Mouse (Mus musculus): ENCODE measurements around the gene Tssk1. TPM values are rescaled to one million over a fixed set of nuclear protein-coding genes. Genes with fewer than 3 reads are reported as not detected.

Tssk1 gene
- polyA plus RNA-seq (2011; ENCODE audit: insufficient read depth, insufficient read length, low read depth, missing spikeins), result not detected in 2 replicates

GRCm38 (mm10) chr16:17893923-17894322 lies at the start of gene Tssk1:
Gene Tssk1, plus strand, starts transcription at chr16:17894223.
- TF ChIP-seq EP300 (IDR thresholded peaks at IDR 0.05; ENCODE audit: insufficient read depth, low read depth, low read length), result no peak
- TF ChIP-seq CTCF (IDR thresholded peaks at IDR 0.05; ENCODE audit: low read depth, low read length), result no peak
- no peak for TF ChIP-seq POLR2A (IDR thresholded peaks at IDR 0.05; ENCODE audit: insufficient read depth, low read length)
- Histone ChIP-seq H3K9ac (ENCODE audit: low read depth, poor library complexity, severe bottlenecking) (no peak within 1 kb of the TSS), H3K4me3 (ENCODE audit: low read depth, low read length) (no peak within 1 kb of the TSS), H3K9me3 (replicated peaks; ENCODE audit: control insufficient read depth, insufficient read depth, low read length, poor library complexity, severe bottlenecking) (no peaks in the 10 kb centered on the region), H3K27ac (ENCODE audit: insufficient read depth, low read length) (no peak within 1 kb of the TSS), H3K36me3 (ENCODE audit: control insufficient read depth, insufficient read depth, low read length, poor library complexity, severe bottlenecking) (no peaks in the 10 kb centered on the region), H3K27me3 (ENCODE audit: control insufficient read depth, insufficient read depth, low read length, poor library complexity, severe bottlenecking) (no peaks in the 10 kb centered on the region), H3K4me1 (ENCODE audit: control insufficient read depth, insufficient read depth, low read length) (no peaks in the 10 kb centered on the region)

GRCm38 (mm10) chr16:17848431-17848830 lies 45.6 kb upstream of the Tssk1 start:
- Histone ChIP-seq H3K27me3 (ENCODE audit: control insufficient read depth, insufficient read depth, low read length, poor library complexity, severe bottlenecking) (no peaks in the 10 kb centered on the region), H3K4me1 (ENCODE audit: control insufficient read depth, insufficient read depth, low read length) (no peaks in the 10 kb centered on the region), H3K36me3 (ENCODE audit: control insufficient read depth, insufficient read depth, low read length, poor library complexity, severe bottlenecking) (peaks cover 15% of the 10 kb centered on the region), H3K9ac (ENCODE audit: low read depth, poor library complexity, severe bottlenecking) (no peak overlapping the region), H3K4me3 (ENCODE audit: low read depth, low read length) (no peak overlapping the region), H3K27ac (ENCODE audit: insufficient read depth, low read length) (no peak overlapping the region), H3K9me3 (replicated peaks; ENCODE audit: control insufficient read depth, insufficient read depth, low read length, poor library complexity, severe bottlenecking) (no peaks in the 10 kb centered on the region)
- TF ChIP-seq CTCF (IDR thresholded peaks at IDR 0.05; ENCODE audit: low read depth, low read length) (no peak), EP300 (IDR thresholded peaks at IDR 0.05; ENCODE audit: insufficient read depth, low read depth, low read length) (no peak)

- no peak overlapping the region for H3K9ac ChIP-seq (ENCODE audit: low read depth, poor library complexity, severe bottlenecking)
- H3K27ac ChIP-seq (ENCODE audit: insufficient read depth, low read length), result no peak overlapping the region
- no peak overlapping the region for H3K4me3 ChIP-seq (ENCODE audit: low read depth, low read length)
- no peaks in the 10 kb centered on the region for H3K27me3 ChIP-seq (ENCODE audit: control insufficient read depth, insufficient read depth, low read length, poor library complexity, severe bottlenecking)
- no peaks in the 10 kb centered on the region for H3K4me1 ChIP-seq (ENCODE audit: control insufficient read depth, insufficient read depth, low read length)
- TF ChIP-seq EP300 (IDR thresholded peaks at IDR 0.05; ENCODE audit: insufficient read depth, low read depth, low read length) (no peak), CTCF (IDR thresholded peaks at IDR 0.05; ENCODE audit: low read depth, low read length) (peak; percentile 53), POLR2A (IDR thresholded peaks at IDR 0.05; ENCODE audit: insufficient read depth, low read length) (no peak)
- no peaks in the 10 kb centered on the region for H3K9me3 ChIP-seq (replicated peaks; ENCODE audit: control insufficient read depth, insufficient read depth, low read length, poor library complexity, severe bottlenecking)
- peaks cover 15% of the 10 kb centered on the region for H3K36me3 ChIP-seq (ENCODE audit: control insufficient read depth, insufficient read depth, low read length, poor library complexity, severe bottlenecking)
Measured at GRCm38 (mm10) chr16:17848928-17849327, 45.1 kb upstream of the Tssk1 start.

GRCm38 (mm10) chr16:17849486-17849885 lies 44.5 kb upstream of the Tssk1 start:
- H3K9me3 ChIP-seq (replicated peaks; ENCODE audit: control insufficient read depth, insufficient read depth, low read length, poor library complexity, severe bottlenecking), result no peaks in the 10 kb centered on the region
- no peaks in the 10 kb centered on the region for H3K4me1 ChIP-seq (ENCODE audit: control insufficient read depth, insufficient read depth, low read length)
- H3K4me3 ChIP-seq (ENCODE audit: low read depth, low read length), result no peak overlapping the region
- no peak overlapping the region for H3K27ac ChIP-seq (ENCODE audit: insufficient read depth, low read length)
- H3K9ac ChIP-seq (ENCODE audit: low read depth, poor library complexity, severe bottlenecking), result no peak overlapping the region
- TF ChIP-seq CTCF (IDR thresholded peaks at IDR 0.05; ENCODE audit: low read depth, low read length) (no peak), POLR2A (IDR thresholded peaks at IDR 0.05; ENCODE audit: insufficient read depth, low read length) (no peak), EP300 (IDR thresholded peaks at IDR 0.05; ENCODE audit: insufficient read depth, low read depth, low read length) (no peak)
- no peaks in the 10 kb centered on the region for H3K27me3 ChIP-seq (ENCODE audit: control insufficient read depth, insufficient read depth, low read length, poor library complexity, severe bottlenecking)
- H3K36me3 ChIP-seq (ENCODE audit: control insufficient read depth, insufficient read depth, low read length, poor library complexity, severe bottlenecking), result peaks cover 12% of the 10 kb centered on the region

- TF ChIP-seq CTCF (IDR thresholded peaks at IDR 0.05; ENCODE audit: low read depth, low read length), result no peak
- TF ChIP-seq EP300 (IDR thresholded peaks at IDR 0.05; ENCODE audit: insufficient read depth, low read depth, low read length), result no peak
- TF ChIP-seq POLR2A (IDR thresholded peaks at IDR 0.05; ENCODE audit: insufficient read depth, low read length), result no peak
- Histone ChIP-seq H3K4me1 (ENCODE audit: control insufficient read depth, insufficient read depth, low read length) (no peaks in the 10 kb centered on the region), H3K36me3 (ENCODE audit: control insufficient read depth, insufficient read depth, low read length, poor library complexity, severe bottlenecking) (peaks cover 14% of the 10 kb centered on the region; the same call in 1 of the 2 replicates), H3K27me3 (ENCODE audit: control insufficient read depth, insufficient read depth, low read length, poor library complexity, severe bottlenecking) (no peaks in the 10 kb centered on the region), H3K9ac (ENCODE audit: low read depth, poor library complexity, severe bottlenecking) (no peak overlapping the region), H3K27ac (ENCODE audit: insufficient read depth, low read length) (no peak overlapping the region), H3K9me3 (replicated peaks; ENCODE audit: control insufficient read depth, insufficient read depth, low read length, poor library complexity, severe bottlenecking) (no peaks in the 10 kb centered on the region), H3K4me3 (ENCODE audit: low read depth, low read length) (no peak overlapping the region)
Measured at GRCm38 (mm10) chr16:17851331-17851730, 42.7 kb upstream of the Tssk1 start.

GRCm38 (mm10) chr16:17851860-17852259 lies 42.2 kb upstream of the Tssk1 start:
- no peak overlapping the region for H3K9ac ChIP-seq (ENCODE audit: low read depth, poor library complexity, severe bottlenecking)
- peaks cover 20% of the 10 kb centered on the region for H3K36me3 ChIP-seq (ENCODE audit: control insufficient read depth, insufficient read depth, low read length, poor library complexity, severe bottlenecking)
- H3K4me3 ChIP-seq (ENCODE audit: low read depth, low read length), result no peak overlapping the region
- H3K27ac ChIP-seq (ENCODE audit: insufficient read depth, low read length), result no peak overlapping the region
- no peaks in the 10 kb centered on the region for H3K4me1 ChIP-seq (ENCODE audit: control insufficient read depth, insufficient read depth, low read length)
- H3K27me3 ChIP-seq (ENCODE audit: control insufficient read depth, insufficient read depth, low read length, poor library complexity, severe bottlenecking), result no peaks in the 10 kb centered on the region
- no peaks in the 10 kb centered on the region for H3K9me3 ChIP-seq (replicated peaks; ENCODE audit: control insufficient read depth, insufficient read depth, low read length, poor library complexity, severe bottlenecking)
- TF ChIP-seq POLR2A (IDR thresholded peaks at IDR 0.05; ENCODE audit: insufficient read depth, low read length) (no peak), CTCF (IDR thresholded peaks at IDR 0.05; ENCODE audit: low read depth, low read length) (no peak)

Measured in ES-Bruce4 (cell line).